In genomic region chr11:20325073-20325694, GRCm38 (mm10) we compare ENCODE assay signal across 22 mouse cellular contexts. TPM values are rescaled to one million over a fixed set of nuclear protein-coding genes. Genes with fewer than 3 reads are reported as not detected.
DNase-seq lines count a peak whose midpoint lies in the region; ATAC-seq and TF ChIP-seq lines count a peak whose summit lies in the region.
"Had no signal": no experiment of that assay in that cellular context is flagged by ENCODE, and none has a peak within 500 bp of the region (broad histone marks: within the 10 kb centered on the region; RNA-seq: fewer than 3 reads in every experiment).

No protein-coding gene starts in this region.

- H3K4me1 ChIP-seq in heart, embryonic 12.5 days (replicated peaks): peaks cover 19% of the 10 kb centered on the region
- peaks cover 16 to 40% of the 10 kb centered on the region in 2 experiments for H3K4me1 ChIP-seq in MEL (ENCODE audit: control insufficient read depth in 1 of 2, insufficient read depth in 2 of 2, low read length in 2 of 2)
- peaks cover 7% of the 10 kb centered on the region for H3K4me1 ChIP-seq in embryonic fibroblast, embryonic 13.5 days (ENCODE audit: control insufficient read depth, insufficient read depth, low read length)
- H3K4me1 ChIP-seq in liver, embryonic 16.5 days (ENCODE audit: control insufficient read depth, low read depth, low read length): peaks cover 18% of the 10 kb centered on the region
- H3K4me1 ChIP-seq in midbrain, embryonic 15.5 days: peaks cover 17% of the 10 kb centered on the region

- peak overlapping the region; percentile 58; the same call in 1 of the 2 replicates for H3K27ac ChIP-seq in heart, embryonic 12.5 days (ENCODE audit: poor library complexity, severe bottlenecking)
- peak overlapping the region; percentile 38 for H3K27ac ChIP-seq in MEL (ENCODE audit: control insufficient read depth, low read depth, low read length)
- H3K27ac ChIP-seq in embryonic fibroblast, embryonic 13.5 days (ENCODE audit: insufficient read depth, low read length): peak overlapping the region; percentile 62; the same call in 1 of the 2 replicates
- H3K27ac ChIP-seq in liver, embryonic 16.5 days (ENCODE audit: low read length): peak overlapping the region; percentile 70
- no peak overlapping the region for H3K27ac ChIP-seq in midbrain, embryonic 15.5 days
- H3K27ac ChIP-seq: embryonic facial prominence, embryonic 13.5 days; kidney, postnatal 0 days; limb, embryonic 13.5 days; lung, embryonic 15.5 days; stomach, embryonic 15.5 days had no signal

- TF ChIP-seq EP300 in MEL (IDR thresholded peaks at IDR 0.05; ENCODE audit: low read depth in 1 of 2, low read length in 2 of 2): peak; percentile 78 to 87

- no peaks in the 10 kb centered on the region for H3K36me3 ChIP-seq in heart, embryonic 12.5 days
- peaks cover 10 to 36% of the 10 kb centered on the region in 2 experiments for H3K36me3 ChIP-seq in MEL (ENCODE audit: control insufficient read depth in 1 of 2, insufficient read depth in 2 of 2, low read length in 2 of 2)
- H3K36me3 ChIP-seq in liver, embryonic 16.5 days (ENCODE audit: control insufficient read depth, insufficient read depth): no peaks in the 10 kb centered on the region
- no peaks in the 10 kb centered on the region for H3K36me3 ChIP-seq in midbrain, embryonic 15.5 days (replicated peaks)
- H3K36me3 ChIP-seq: embryonic facial prominence, embryonic 13.5 days; limb, embryonic 13.5 days; lung, embryonic 15.5 days; stomach, embryonic 15.5 days had no signal

- H3K27me3 ChIP-seq in heart, embryonic 12.5 days (replicated peaks): peaks cover 44% of the 10 kb centered on the region
- no peaks in the 10 kb centered on the region for H3K27me3 ChIP-seq in MEL (ENCODE audit: control insufficient read depth in 1 of 2, insufficient read depth in 2 of 2, low read length in 2 of 2)
- H3K27me3 ChIP-seq in liver, embryonic 16.5 days (ENCODE audit: control insufficient read depth, insufficient read depth, low read depth, low read length): no peaks in the 10 kb centered on the region
- no peaks in the 10 kb centered on the region for H3K27me3 ChIP-seq in midbrain, embryonic 15.5 days (replicated peaks)
- H3K27me3 ChIP-seq: embryonic facial prominence, embryonic 13.5 days; limb, embryonic 13.5 days; lung, embryonic 15.5 days; stomach, embryonic 15.5 days had no signal

- DNase-seq in heart, postnatal 36 days: no peak
- DNase-seq in MEL (ENCODE audit: low read depth, low spot score): peak; percentile 87
- no peak for DNase-seq in embryo, embryonic 10 days (ENCODE audit: low spot score)
- DNase-seq in thymus, postnatal 25 days: no peak
- DNase-seq: cerebellum, adult 9-11 months; heart, adult 18-20 months; kidney, adult 18-20 months; lung, postnatal 4 days; midbrain, embryonic 14.5 days; right cerebral cortex, postnatal 14 days; thymus, adult 2 months had no signal

- WGBS in heart, embryonic 12.5 days: 70% methylated on average over 9 of the region's 9 CpGs
- WGBS in liver, embryonic 16.5 days (ENCODE audit: insufficient replicate concordance): 32% methylated on average over 9 of the region's 9 CpGs
- 91% methylated on average over 9 of the region's 9 CpGs for whole genome bisulfite sequencing in midbrain, embryonic 15.5 days

- TF ChIP-seq RAD21 in MEL (IDR thresholded peaks at IDR 0.05; ENCODE audit: low read depth, low read length): no peak

- no peak overlapping the region for H3K4me2 ChIP-seq in heart, embryonic 12.5 days
- H3K4me2 ChIP-seq in liver, embryonic 16.5 days (ENCODE audit: low read depth, low read length): peak overlapping the region; percentile 38; the same call in 1 of the 2 replicates
- H3K4me2 ChIP-seq in midbrain, embryonic 15.5 days: no peak overlapping the region
- H3K4me2 ChIP-seq: embryonic facial prominence, embryonic 13.5 days; limb, embryonic 13.5 days; lung, embryonic 15.5 days; stomach, embryonic 15.5 days had no signal

- ATAC-seq in heart, embryonic 12.5 days (ENCODE audit: insufficient number of reproducible peaks, low FRiP score): peak; percentile 86
- ATAC-seq in liver, embryonic 16.5 days (ENCODE audit: low read depth): peak; percentile 49
- ATAC-seq in midbrain, embryonic 15.5 days (replicated peaks): no peak

- H3K9me3 ChIP-seq in heart, embryonic 12.5 days (replicated peaks): no peaks in the 10 kb centered on the region
- H3K9me3 ChIP-seq in MEL (replicated peaks; ENCODE audit: insufficient read depth, low read length): no peaks in the 10 kb centered on the region
- no peaks in the 10 kb centered on the region for H3K9me3 ChIP-seq in liver, embryonic 16.5 days (replicated peaks; ENCODE audit: control insufficient read depth, low read length)
- H3K9me3 ChIP-seq in midbrain, embryonic 15.5 days: no peaks in the 10 kb centered on the region
- H3K9me3 ChIP-seq: embryonic facial prominence, embryonic 13.5 days; forebrain, embryonic 10.5 days; limb, embryonic 13.5 days; lung, embryonic 15.5 days; stomach, embryonic 15.5 days had no signal

- peaks cover 37% of the 10 kb centered on the region for H3K79me2 ChIP-seq in MEL (ENCODE audit: control insufficient read depth, insufficient read depth, low read length, poor library complexity)

- no peak for TF ChIP-seq POLR2A in MEL (IDR thresholded peaks at IDR 0.05; ENCODE audit: control insufficient read depth in 1 of 2, insufficient read depth in 1 of 2, low read depth in 1 of 2, low read length in 2 of 2, poor library complexity in 1 of 2)
- no peak for TF ChIP-seq POLR2A in embryonic fibroblast, embryonic 13.5 days (IDR thresholded peaks at IDR 0.05; ENCODE audit: low read depth, low read length)

- intact Hi-C loops in heart, postnatal 36 days (cut with DNase I): no loop called here

- no peak overlapping the region for H3K4me3 ChIP-seq in heart, embryonic 12.5 days
- H3K4me3 ChIP-seq in MEL (ENCODE audit: control insufficient read depth in 1 of 2, insufficient read depth in 1 of 2, low read depth in 2 of 2, low read length in 2 of 2): no peak overlapping the region
- no peak overlapping the region for H3K4me3 ChIP-seq in embryonic fibroblast, embryonic 13.5 days (ENCODE audit: insufficient read depth, low read length)
- H3K4me3 ChIP-seq in liver, embryonic 16.5 days (ENCODE audit: low read depth, low read length): no peak overlapping the region
- H3K4me3 ChIP-seq in midbrain, embryonic 15.5 days: no peak overlapping the region
- H3K4me3 ChIP-seq: embryonic facial prominence, embryonic 13.5 days; forebrain, embryonic 10.5 days; limb, embryonic 13.5 days; lung, embryonic 15.5 days; myocyte; stomach, embryonic 15.5 days had no signal

- no peak for TF ChIP-seq CTCF in MEL (IDR thresholded peaks at IDR 0.05 in 2 of 3, conservative IDR thresholded peaks at IDR 0.05 in 1 of 3; ENCODE audit: control insufficient read depth in 1 of 3, insufficient read depth in 1 of 3, low read depth in 2 of 3, low read length in 3 of 3, poor library complexity in 1 of 3, severe bottlenecking in 1 of 3)
- TF ChIP-seq CTCF in embryonic fibroblast, embryonic 13.5 days (IDR thresholded peaks at IDR 0.05; ENCODE audit: borderline replicate concordance, insufficient read depth, low read length): no peak

- H3K9ac ChIP-seq in heart, embryonic 12.5 days: no peak overlapping the region
- no peak overlapping the region for H3K9ac ChIP-seq in MEL (ENCODE audit: control insufficient read depth, low read depth, low read length, poor library complexity, severe bottlenecking)
- no peak overlapping the region for H3K9ac ChIP-seq in liver, embryonic 16.5 days (ENCODE audit: low read depth, low read length)
- H3K9ac ChIP-seq in midbrain, embryonic 15.5 days: no peak overlapping the region
- H3K9ac ChIP-seq: embryonic facial prominence, embryonic 13.5 days; limb, embryonic 13.5 days; lung, embryonic 15.5 days; stomach, embryonic 15.5 days had no signal

TF ChIP-seq in MEL, 35 proteins besides CTCF, POLR2A, EP300 and RAD21 (continues in another document):
- TF ChIP-seq UBTF (IDR thresholded peaks at IDR 0.05; ENCODE audit: borderline replicate concordance, insufficient read depth, low read depth, low read length) (no peak), ZC3H11A (IDR thresholded peaks at IDR 0.05; ENCODE audit: low read depth, low read length) (no peak), E2F4 (IDR thresholded peaks at IDR 0.05; ENCODE audit: borderline replicate concordance, low read depth, low read length) (no peak), POLR2AphosphoS2 (IDR thresholded peaks at IDR 0.05; ENCODE audit: low read length) (0 out of 2 replicates have a peak, but pooled peaks have one; percentile 33), MYC (IDR thresholded peaks at IDR 0.05; ENCODE audit: low read depth, low read length) (0 out of 2 replicates have a peak, but pooled peaks have one; percentile 50), CHD1 (IDR thresholded peaks at IDR 0.05; ENCODE audit: low read depth, low read length) (peak; percentile 57; the same call in 1 of the 2 replicates), GATA1 (IDR thresholded peaks at IDR 0.05; ENCODE audit: low read depth, low read length) (peak; percentile 57), USF1 (IDR thresholded peaks at IDR 0.05; ENCODE audit: low read depth, low read length) (no peak), KAT2A (conservative IDR thresholded peaks at IDR 0.05; ENCODE audit: low read depth, low read length) (no peak), POLR2AphosphoS5 (IDR thresholded peaks at IDR 0.05; ENCODE audit: borderline replicate concordance, low read depth, low read length) (no peak), ZKSCAN1 (IDR thresholded peaks at IDR 0.05; ENCODE audit: low read depth, low read length) (no peak), MAZ (IDR thresholded peaks at IDR 0.05; ENCODE audit: low read depth, low read length) (no peak), BHLHE40 (IDR thresholded peaks at IDR 0.05; ENCODE audit: borderline replicate concordance, low read depth, low read length) (no peak), ELF1 (IDR thresholded peaks at IDR 0.05; ENCODE audit: low read depth, low read length) (no peak), MAX (IDR thresholded peaks at IDR 0.05; ENCODE audit: low read length) (peak; percentile 27; the same call in 1 of the 2 replicates), MYB (IDR thresholded peaks at IDR 0.05; ENCODE audit: low read depth, low read length) (no peak), MAFK (IDR thresholded peaks at IDR 0.05; ENCODE audit: borderline replicate concordance, low read depth, low read length) (peak; percentile 95)

RNA-seq across cellular contexts. Expression of gene Slc1a4, which starts 7.3 kb away (rescaled TPM):
- 12.1 and 12.4 TPM in 2 replicates for polyA plus RNA-seq in heart, embryonic 12.5 days (2016; fragmentation: Nextera tagmentation; extraction: Ambion mirVana)
- total RNA-seq in heart, postnatal 36 days (2021): 1 to 10 TPM; 1.2 to 1.5 TPM
- 21.7 and 40.8 TPM in 2 replicates for total RNA-seq in MEL (2012; rRNA removed)
- 10 to 100 TPM in 1 of 2 experiments, not detected in 1; 32.3 TPM for polyA plus RNA-seq in MEL (2012; ENCODE audit: insufficient read depth in 1 of 2, insufficient read length in 2 of 2, low read depth in 1 of 2, low replicate concordance in 2 of 2, missing spikeins in 1 of 2)
- polyA plus RNA-seq in embryonic fibroblast, embryonic 13.5 days (2011; ENCODE audit: insufficient read length, low read depth, missing spikeins): 45.2 and 61.5 TPM in 2 replicates
- 14.6 and 15.0 TPM in 2 replicates for polyA plus RNA-seq in liver, embryonic 16.5 days (2015; fragmentation: Nextera tagmentation; extraction: Ambion mirVana)
- 60.0 and 61.7 TPM in 2 replicates for polyA plus RNA-seq in midbrain, embryonic 15.5 days (2015; fragmentation: Nextera tagmentation; extraction: Ambion mirVana)
